In genomic region chrX:158181486-158181885, GRCm38 (mm10) we compare ENCODE assay signal across 21 mouse cellular contexts.
A peak's percentile ranks its signal among the peaks of the same experiment; 100 is the strongest.
DNase-seq lines count a peak whose midpoint lies in the region; ATAC-seq and TF ChIP-seq lines count a peak whose summit lies in the region.
"Had no signal": no experiment of that assay in that cellular context is flagged by ENCODE, and none has a peak within 500 bp of the region (broad histone marks: within the 10 kb centered on the region; RNA-seq: fewer than 3 reads in every experiment).

No protein-coding gene starts in this region.

- H3K4me3 ChIP-seq in liver, adult 2 months (ENCODE audit: insufficient read depth, low read depth, low read length) = no peak overlapping the region
- H3K4me3 ChIP-seq in liver, embryonic 12.5 days = no peak overlapping the region
- H3K4me3 ChIP-seq in limb, embryonic 12.5 days (replicated peaks) = no peak overlapping the region
- H3K4me3 ChIP-seq: gastrocnemius, adult 2 months; heart, embryonic 13.5 days; layer of hippocampus, adult 2 months; limb, embryonic 15.5 days; midbrain, embryonic 10.5 days; neural tube, embryonic 13.5 days had no signal

- peak; percentile 12 for DNase-seq in liver, adult 2 months (ENCODE audit: extremely low read depth, low read depth, low spot score)
- peak; percentile 14 for DNase-seq in kidney, adult 9 months
- no peak for DNase-seq in cerebellum, postnatal 25 days
- no peak for DNase-seq in layer of hippocampus, postnatal 14 days (ENCODE audit: low spot score in 2 of 2)
- no peak for DNase-seq in neural tube, embryonic 10.5 days (ENCODE audit: extremely low spot score, low spot score)
- DNase-seq: cerebellum, adult 9-10 months; forebrain, postnatal 0 days; gastrocnemius, adult 2 months; heart, adult 11 months; heart, postnatal 4 days; lung, adult 2 months; thymus, postnatal 25 days had no signal

- no peaks in the 10 kb centered on the region for H3K79me2 ChIP-seq in liver, adult 2 months (ENCODE audit: control insufficient read depth, insufficient read depth, low read length)

- H3K36me3 ChIP-seq in liver, adult 2 months (ENCODE audit: control insufficient read depth, insufficient read depth, low read length) = no peaks in the 10 kb centered on the region
- H3K36me3 ChIP-seq in liver, embryonic 12.5 days = no peaks in the 10 kb centered on the region
- no peaks in the 10 kb centered on the region for H3K36me3 ChIP-seq in limb, embryonic 12.5 days
- H3K36me3 ChIP-seq: heart, embryonic 13.5 days; limb, embryonic 15.5 days; midbrain, embryonic 10.5 days; neural tube, embryonic 13.5 days had no signal

- no peak overlapping the region for H3K9ac ChIP-seq in liver, adult 2 months (ENCODE audit: low read depth, low read length)
- no peak overlapping the region for H3K9ac ChIP-seq in liver, embryonic 12.5 days
- no peak overlapping the region for H3K9ac ChIP-seq in limb, embryonic 12.5 days (replicated peaks)
- H3K9ac ChIP-seq: forebrain, postnatal 0 days; heart, embryonic 13.5 days; limb, embryonic 15.5 days; neural tube, embryonic 13.5 days had no signal

- no peak overlapping the region for H3K27ac ChIP-seq in liver, adult 2 months (replicated peaks; ENCODE audit: insufficient read depth, low read depth, low read length)
- H3K27ac ChIP-seq in liver, embryonic 12.5 days = no peak overlapping the region
- H3K27ac ChIP-seq in limb, embryonic 12.5 days = no peak overlapping the region
- H3K27ac ChIP-seq: gastrocnemius, adult 2 months; heart, embryonic 13.5 days; layer of hippocampus, adult 2 months; limb, embryonic 15.5 days; midbrain, embryonic 10.5 days; neural tube, embryonic 13.5 days; stomach, postnatal 0 days had no signal

- no peaks in the 10 kb centered on the region for H3K27me3 ChIP-seq in liver, adult 2 months (ENCODE audit: control insufficient read depth, insufficient read depth, low read length)
- H3K27me3 ChIP-seq in liver, embryonic 12.5 days (replicated peaks) = no peaks in the 10 kb centered on the region
- no peaks in the 10 kb centered on the region for H3K27me3 ChIP-seq in limb, embryonic 12.5 days
- H3K27me3 ChIP-seq: heart, embryonic 13.5 days; limb, embryonic 15.5 days; neural tube, embryonic 13.5 days had no signal

- WGBS in liver, adult 2 months = 57% methylated on average over 4 of the region's 4 CpGs
- WGBS in liver, embryonic 12.5 days (ENCODE audit: insufficient replicate concordance) = 80% methylated on average over 4 of the region's 4 CpGs
- 39% methylated on average over 4 of the region's 4 CpGs for WGBS in limb, embryonic 12.5 days

- H3K4me1 ChIP-seq in liver, adult 2 months (ENCODE audit: control insufficient read depth, insufficient read depth, low read length) = no peaks in the 10 kb centered on the region
- H3K4me1 ChIP-seq in liver, embryonic 12.5 days = no peaks in the 10 kb centered on the region
- no peaks in the 10 kb centered on the region for H3K4me1 ChIP-seq in limb, embryonic 12.5 days (replicated peaks)
- H3K4me1 ChIP-seq: heart, embryonic 13.5 days; limb, embryonic 15.5 days; midbrain, embryonic 10.5 days; neural tube, embryonic 13.5 days had no signal

- no peak for TF ChIP-seq CTCF in liver, adult 2 months (IDR thresholded peaks at IDR 0.05; ENCODE audit: low read depth, low read length)

- no peak for ATAC-seq in liver, embryonic 12.5 days
- ATAC-seq in common myeloid progenitor, adult 5-6 weeks (replicated peaks; ENCODE audit: low read depth, poor library complexity, severe bottlenecking) = 0 out of 2 replicates have a peak, but pooled peaks have one; percentile 18
- 0 out of 2 replicates have a peak, but pooled peaks have one; percentile 37 for ATAC-seq in limb, embryonic 12.5 days (ENCODE audit: insufficient number of reproducible peaks, insufficient read depth, low FRiP score, low TSS enrichment, low read depth)
- ATAC-seq: forebrain, postnatal 0 days had no signal

- no peak overlapping the region for H3K4me2 ChIP-seq in liver, embryonic 12.5 days
- H3K4me2 ChIP-seq in limb, embryonic 12.5 days = no peak overlapping the region
- H3K4me2 ChIP-seq: heart, embryonic 13.5 days; limb, embryonic 15.5 days; neural tube, embryonic 13.5 days had no signal

- TF ChIP-seq POLR2A in liver, adult 2 months (IDR thresholded peaks at IDR 0.05; ENCODE audit: extremely low read depth, insufficient read depth, low read length) = no peak

- H3K9me3 ChIP-seq in liver, embryonic 12.5 days (replicated peaks) = no peaks in the 10 kb centered on the region
- no peaks in the 10 kb centered on the region for H3K9me3 ChIP-seq in limb, embryonic 12.5 days
- H3K9me3 ChIP-seq: heart, embryonic 13.5 days; limb, embryonic 15.5 days; midbrain, embryonic 10.5 days; neural tube, embryonic 13.5 days had no signal

Comparison
In these comparisons a context has a peak if more than half of its experiments do, and no peak if none do; other contexts are left out.
1. DNase-seq: peak in liver, adult 2 months (single experiment) and kidney, adult 9 months (single experiment); none in cerebellum, postnatal 25 days (0 of 2), layer of hippocampus, postnatal 14 days (0 of 2) and neural tube, embryonic 10.5 days (single experiment).